Mouse (Mus musculus) hindbrain, postnatal 0 days (tissue): ENCODE data around the gene Cyp4f37. TPM values are rescaled to one million over a fixed set of nuclear protein-coding genes. Genes with fewer than 3 reads are reported as not detected.
"Not testable (repeated sequence)": the region's sequence is repeated elsewhere in the genome, so short reads cannot be mapped to it uniquely, and the experiment has no call there.

Experiments used
- ATAC-seq: fragments of 200-750 bp; cut with Nextera tagmentation; 2 replicates; pipeline ENCODE4 v1.8.0; 2017; ENCODE audit warnings: mild to moderate bottlenecking, moderate TSS enrichment, moderate library complexity
- DNase-seq: peaks from one replicate; pipeline ENCODE4 v3.0.0-alpha.2; 2015; ENCODE audit warnings: low spot score
- H3K27ac ChIP-seq: fragments of 300-500 bp; sonication (generic); 2 replicates; pipeline ENCODE4 v1.5.1; 2014; ENCODE audit warnings: mild to moderate bottlenecking
- H3K27me3 ChIP-seq: fragments of 300-500 bp; sonication (generic); 2 replicates; pipeline ENCODE4 v1.6.1; 2014; ENCODE audit warnings: low read length, mixed read lengths; ENCODE audit not compliant: insufficient read depth
- H3K36me3 ChIP-seq: fragments of 300-500 bp; sonication (generic); 2 replicates; pipeline ENCODE4 v1.6.1; 2014; ENCODE audit warnings: low read length, mixed read lengths; ENCODE audit not compliant: insufficient read depth
- H3K4me1 ChIP-seq: fragments of 300-500 bp; sonication (generic); 2 replicates; pipeline ENCODE4 v1.6.1; 2014; ENCODE audit warnings: antibody characterized with exemption, low read length, mixed read lengths; ENCODE audit not compliant: insufficient read depth
- H3K4me2 ChIP-seq: fragments of 300-500 bp; sonication (generic); 2 replicates; pipeline ENCODE4 v1.6.1; 2014; ENCODE audit warnings: low read depth, mild to moderate bottlenecking, low read length, moderate library complexity, mixed read lengths
- H3K4me3 ChIP-seq: fragments of 300-500 bp; sonication (generic); 2 replicates; pipeline ENCODE4 v1.5.1; 2014; ENCODE audit warnings: low read length
- H3K9ac ChIP-seq: fragments of 300-500 bp; sonication (generic); replicated peaks from 2 replicates; pipeline ENCODE4 v1.6.1; 2014; ENCODE audit warnings: mild to moderate bottlenecking, low read length, moderate library complexity, mixed read lengths
- H3K9me3 ChIP-seq: fragments of 300-500 bp; sonication (generic); 2 replicates; pipeline ENCODE4 v1.6.1; 2016; ENCODE audit warnings: low read length, mixed read lengths
- CTCF ChIP-seq: IDR thresholded peaks from 2 replicates; pipeline ENCODE4 v1.5.1; 2016; ENCODE audit warnings: antibody characterized with exemption, control low read depth, low read depth
- WGBS: fragments of 180-500 bp; shearing (Covaris S2); extraction: QIAGEN DNeasy Blood & Tissue Kit; methylation state at CpG from one replicate; pipeline ENCODE4 v1.1.7; 2014; 5-methylcytosine and 5-hydroxymethylcytosine counted together
- polyA plus RNA-seq: library from polyadenylated mRNA; unstranded; fragments of >200 nt; fragmentation: Nextera tagmentation; extraction: Ambion mirVana; gene quantifications from 2 replicates; pipeline ENCODE4 v1.2.1, GENCODE M21; 2015
- total RNA-seq: library from RNA; depleted of rRNA; stranded (reverse); fragments of >200 nt; gene quantifications from 2 replicates; pipeline ENCODE4 v1.2.3, GENCODE M21; 2014; rRNA removed

Gene Cyp4f37
- total RNA-seq (not detected in 2 replicates), polyA plus RNA-seq (0.53 and 0.97 TPM in 2 replicates)

DNA sequence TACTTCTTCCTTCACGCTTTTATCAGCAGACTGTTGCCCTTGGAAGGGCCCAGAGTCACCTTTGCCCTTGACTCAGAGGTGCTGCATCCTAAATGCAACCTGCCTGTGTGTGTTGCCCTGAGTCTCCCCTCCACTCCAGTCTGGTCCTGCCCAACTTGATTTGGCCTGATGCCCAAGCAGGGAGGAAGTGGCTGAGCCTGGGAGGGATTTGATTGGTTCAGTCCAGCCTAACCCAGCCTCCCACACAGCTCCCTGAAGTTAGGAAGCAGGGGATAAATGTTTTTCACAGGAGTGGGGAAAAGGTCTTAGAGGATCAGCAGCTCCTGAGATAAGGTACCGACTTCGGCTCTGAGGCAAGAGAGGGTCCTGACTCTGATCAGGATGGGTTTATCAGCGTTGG lies at the start of gene Cyp4f37:
Cyp4f37 (plus strand) TSS at position 292 of the 400 bp plus-strand sequence.
- H3K36me3 ChIP-seq, H3K4me1 ChIP-seq, DNase-seq, H3K27me3 ChIP-seq, H3K9me3 ChIP-seq, H3K4me3 ChIP-seq, H3K9ac ChIP-seq, H3K27ac ChIP-seq, ATAC-seq, H3K4me2 ChIP-seq: not testable (repeated sequence)
- WGBS = 76% methylated on average over 4 of the region's 4 CpGs

DNA sequence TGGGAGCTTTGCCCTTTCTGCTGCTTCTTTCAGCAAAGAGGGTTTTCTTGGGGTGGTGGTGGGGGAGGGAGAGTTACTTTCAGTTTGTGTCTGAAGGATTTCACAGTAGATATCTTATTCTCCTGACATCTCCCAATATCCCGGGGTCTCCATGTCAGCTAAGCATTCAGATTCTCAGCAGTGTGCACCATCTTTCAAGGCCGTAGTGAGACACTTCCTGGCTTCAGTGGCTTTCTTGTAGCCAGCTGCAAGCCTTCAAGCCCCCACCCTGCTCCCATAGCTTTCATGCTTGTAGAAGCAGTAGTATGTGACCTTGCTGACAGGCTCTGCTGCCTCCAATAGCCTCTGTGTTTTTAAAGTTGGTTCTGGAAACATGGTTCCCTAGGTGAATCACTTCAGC lies 47.8 kb upstream of the Cyp4f37 start:
- H3K36me3 ChIP-seq, H3K9ac ChIP-seq, ATAC-seq, H3K9me3 ChIP-seq, H3K27me3 ChIP-seq, DNase-seq, H3K4me1 ChIP-seq, H3K27ac ChIP-seq, H3K4me3 ChIP-seq, H3K4me2 ChIP-seq: not testable (repeated sequence)
- 67% methylated on average over 2 of the region's 2 CpGs for WGBS

DNA sequence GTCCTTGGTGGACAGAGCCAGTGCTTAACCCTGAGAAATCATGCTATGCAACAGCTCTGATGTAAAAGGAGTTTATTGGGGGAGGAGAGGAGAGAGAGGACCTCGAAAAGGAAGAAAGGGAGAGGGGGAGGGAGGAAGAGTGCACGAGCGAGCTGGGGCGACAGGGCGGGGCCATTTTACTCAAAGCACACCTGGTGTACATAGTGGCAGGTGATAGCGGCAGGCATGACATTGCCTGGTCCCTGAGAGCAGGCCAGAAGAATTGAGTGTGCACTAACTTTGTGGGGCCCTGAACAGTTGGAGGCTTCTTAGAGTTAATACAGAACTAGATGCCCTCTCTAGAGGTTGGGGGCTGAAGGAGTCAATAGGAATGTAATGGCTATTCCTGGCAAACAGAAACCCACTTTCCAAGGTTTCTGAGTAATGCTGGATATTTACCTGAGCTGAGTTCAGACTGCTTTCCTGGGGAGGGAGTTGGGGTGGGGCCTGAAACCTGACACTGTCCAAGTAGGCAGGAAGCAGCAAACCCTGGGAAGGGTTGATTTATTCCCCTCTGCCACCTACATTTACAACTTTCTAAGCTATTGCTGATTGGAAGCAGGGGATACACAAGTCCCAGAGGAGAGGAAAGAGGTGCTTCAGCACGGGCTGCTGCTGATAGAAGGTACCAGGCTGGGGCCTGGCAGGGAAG lies 43.5 kb upstream of the Cyp4f37 start:
- WGBS = 72% methylated on average over 7 of the region's 7 CpGs
- Histone ChIP-seq H3K27ac (no peak overlapping the region), H3K9me3 (no peaks in the 10 kb centered on the region), H3K4me3 (no peak overlapping the region), H3K36me3 (no peaks in the 10 kb centered on the region), H3K27me3 (no peaks in the 10 kb centered on the region), H3K4me2 (no peak overlapping the region), H3K4me1 (no peaks in the 10 kb centered on the region), H3K9ac (no peak overlapping the region)
- DNase-seq (no peak), ATAC-seq (no peak)
- no peak for TF ChIP-seq CTCF

DNA sequence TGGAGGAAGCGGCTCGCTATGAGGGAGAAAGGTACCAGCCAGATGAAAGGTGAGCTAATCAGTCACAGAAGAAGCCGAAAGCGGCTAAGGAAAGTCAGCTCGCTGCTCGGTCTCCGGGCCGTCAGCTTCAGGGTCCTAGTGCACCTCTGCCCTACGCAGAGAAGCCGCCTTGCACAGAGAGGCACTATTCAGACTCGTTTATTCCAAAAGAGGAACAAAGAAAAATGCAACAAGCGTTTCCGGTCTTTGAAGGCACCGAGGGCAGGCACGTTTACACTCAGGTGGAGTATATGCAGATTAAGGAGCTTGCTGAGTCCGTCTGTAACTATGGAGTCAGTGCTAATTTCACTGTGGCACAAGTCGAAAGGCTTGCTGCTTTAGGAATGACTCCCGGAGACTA lies 24.6 kb upstream of the Cyp4f37 start:
- Histone ChIP-seq H3K27me3 (no peaks in the 10 kb centered on the region), H3K4me3 (no peak overlapping the region), H3K9ac (no peak overlapping the region), H3K36me3 (no peaks in the 10 kb centered on the region), H3K4me1 (no peaks in the 10 kb centered on the region), H3K9me3 (no peaks in the 10 kb centered on the region; the same call in 1 of the 2 replicates), H3K4me2 (no peak overlapping the region), H3K27ac (no peak overlapping the region)
- DNase-seq (no peak), ATAC-seq (no peak)
- WGBS = 89% methylated on average over 18 of the region's 18 CpGs
- no peak for TF ChIP-seq CTCF

DNA sequence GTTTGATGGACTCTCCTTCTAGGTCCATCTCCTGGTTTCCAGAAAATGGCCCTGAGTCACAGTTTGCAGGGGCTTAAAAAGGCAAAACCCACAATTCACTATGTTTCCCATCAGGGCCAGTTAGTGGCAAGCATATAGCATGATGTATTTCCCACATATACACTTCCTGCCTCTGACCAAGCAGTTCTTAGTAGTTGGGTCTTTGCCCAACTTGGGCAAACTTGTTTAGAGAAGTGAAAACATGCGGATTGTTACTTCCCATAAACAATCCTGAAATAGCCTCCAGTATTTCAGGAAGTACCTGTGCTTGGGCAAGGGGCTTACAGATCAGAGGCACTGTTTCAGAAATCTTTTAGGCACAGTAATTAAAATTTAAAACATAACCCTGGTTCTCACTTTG lies 13.1 kb upstream of the Cyp4f37 start:
- no peak for ATAC-seq
- H3K27ac ChIP-seq = no peak overlapping the region
- no peak overlapping the region for H3K9ac ChIP-seq
- H3K4me3 ChIP-seq = no peak overlapping the region
- no peaks in the 10 kb centered on the region for H3K4me1 ChIP-seq
- no peaks in the 10 kb centered on the region for H3K9me3 ChIP-seq
- 76% methylated on average over 1 of the region's 1 CpGs for WGBS
- no peaks in the 10 kb centered on the region for H3K27me3 ChIP-seq
- TF ChIP-seq CTCF = no peak
- H3K36me3 ChIP-seq = no peaks in the 10 kb centered on the region
- no peak for DNase-seq
- no peak overlapping the region for H3K4me2 ChIP-seq

DNA sequence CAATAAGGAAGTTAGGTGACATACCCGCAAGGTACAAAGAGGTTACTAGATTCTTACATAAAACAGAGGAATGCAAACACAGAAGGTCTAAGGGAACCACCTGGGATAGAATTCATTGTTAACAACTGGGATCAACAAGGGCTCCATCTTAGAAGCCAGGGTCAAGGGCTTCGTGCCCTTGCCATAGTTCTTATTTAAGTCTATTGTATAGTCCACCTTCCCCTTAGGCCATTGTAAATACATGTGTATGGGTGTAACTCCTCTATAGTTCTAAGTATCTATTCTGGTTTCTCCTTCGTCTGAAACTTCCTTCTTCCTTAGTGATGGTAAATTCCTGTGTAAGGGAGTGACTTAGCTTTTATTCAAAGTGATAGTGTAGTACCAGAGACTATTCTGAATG lies 10.9 kb upstream of the Cyp4f37 start:
- not testable (repeated sequence) for ATAC-seq, H3K4me2 ChIP-seq
- 80% methylated on average over 3 of the region's 3 CpGs for WGBS

DNA sequence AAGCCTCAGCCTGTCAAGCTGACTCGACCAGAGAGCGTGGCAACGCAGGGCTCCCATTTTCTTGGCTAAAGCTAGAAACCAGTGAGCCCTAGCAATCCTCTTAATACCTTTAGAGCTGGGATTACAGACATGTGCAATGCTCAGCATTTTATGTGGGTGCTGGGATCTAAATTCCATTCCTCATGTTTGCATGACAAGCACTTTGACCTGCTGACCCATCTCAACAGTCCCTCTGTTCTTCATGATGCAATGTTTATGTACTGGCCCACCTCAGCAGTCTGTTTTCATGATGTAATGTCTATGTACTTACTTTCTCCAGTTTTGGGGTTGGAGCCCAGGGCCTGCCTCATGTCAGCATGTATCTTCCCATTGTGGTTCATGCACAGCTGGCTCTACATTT lies 10.2 kb upstream of the Cyp4f37 start:
- H3K9me3 ChIP-seq = no peaks in the 10 kb centered on the region
- no peak overlapping the region for H3K4me2 ChIP-seq
- no peaks in the 10 kb centered on the region for H3K27me3 ChIP-seq
- ATAC-seq (no peak), DNase-seq (no peak)
- TF ChIP-seq CTCF = no peak
- H3K36me3 ChIP-seq = no peaks in the 10 kb centered on the region
- WGBS = 87% methylated on average over 3 of the region's 3 CpGs
- H3K4me3 ChIP-seq = no peak overlapping the region
- H3K27ac ChIP-seq = no peak overlapping the region
- H3K9ac ChIP-seq = no peak overlapping the region
- H3K4me1 ChIP-seq = no peaks in the 10 kb centered on the region

More for the DNA sequence above, 10.9 kb upstream of the Cyp4f37 start:
- H3K9me3 ChIP-seq, H3K27ac ChIP-seq, H3K4me3 ChIP-seq, H3K27me3 ChIP-seq, DNase-seq, H3K9ac ChIP-seq, H3K36me3 ChIP-seq, H3K4me1 ChIP-seq: not testable (repeated sequence)
